Mouse (Mus musculus) neutrophil, adult 83 days (primary cell): ENCODE data around the gene Gm5640. TPM values are rescaled to one million over a fixed set of nuclear protein-coding genes. Genes with fewer than 3 reads are reported as not detected.

Source experiments
- total RNA-seq, 2 experiments: library from RNA; stranded (reverse); gene quantifications; one replicate each; pipeline ENCODE4 v1.2.4; 2023

Gene Gm5640
- total RNA-seq, result not detected

DNA sequence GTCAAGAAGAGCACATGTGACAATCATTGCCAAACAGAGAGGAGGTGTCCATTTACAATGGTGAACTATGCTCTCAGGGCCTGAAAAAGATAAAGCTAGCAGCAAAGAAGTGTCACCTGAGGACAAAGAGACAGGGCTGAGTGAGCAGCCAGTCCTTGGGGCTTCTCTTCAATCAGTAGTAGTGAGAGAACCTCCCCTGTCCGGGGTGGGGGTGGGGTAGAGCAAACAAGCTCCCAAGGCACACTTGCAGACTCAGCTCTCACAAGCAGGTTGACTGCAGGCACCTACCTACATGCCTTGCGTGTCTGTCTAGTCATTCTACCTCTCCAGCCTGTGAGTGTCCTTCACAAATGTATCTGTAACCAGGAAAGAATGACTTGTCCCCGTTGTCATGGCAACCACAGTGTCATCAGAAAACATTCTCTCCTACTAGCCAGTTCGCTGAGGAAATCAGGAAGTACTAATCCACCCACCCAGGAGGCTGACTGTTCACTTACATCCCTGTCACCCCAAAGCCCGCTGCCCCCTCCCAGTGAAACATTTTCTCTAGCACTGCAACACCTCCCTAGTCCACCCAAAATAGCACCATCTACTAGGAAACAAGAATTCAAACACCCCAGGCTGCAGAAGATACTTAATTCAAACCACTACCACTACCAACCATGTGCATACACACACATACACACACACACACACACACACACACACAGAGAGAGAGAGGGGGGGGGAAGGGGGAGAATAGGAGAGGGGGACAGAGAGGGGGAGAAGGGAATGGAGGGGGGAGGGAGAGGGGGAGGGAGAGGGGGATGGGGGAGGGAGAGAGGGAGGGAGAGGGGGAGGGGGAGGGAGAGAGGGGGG is at the start of gene Gm5640:
Gm5640 (minus strand) TSS at position 170 of the 858 bp plus-strand sequence.

DNA sequence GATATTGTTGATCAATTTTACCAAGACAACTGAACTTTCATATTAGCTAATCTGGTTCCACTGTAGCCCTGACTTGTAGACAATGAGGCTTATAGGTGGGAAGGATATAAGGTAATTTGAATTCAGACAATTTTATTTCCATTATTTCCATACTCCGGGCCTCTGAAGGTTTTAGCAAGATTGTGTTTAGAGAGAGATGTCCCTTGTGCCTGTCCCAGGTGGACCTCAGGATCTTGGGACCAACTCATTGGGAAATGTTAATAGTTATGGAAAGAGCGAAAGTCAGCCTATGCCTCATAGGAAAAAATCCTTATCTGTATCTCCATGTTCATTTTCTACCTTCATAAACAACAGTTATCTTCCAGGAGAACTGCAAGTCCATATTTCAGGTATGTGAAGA is 53.1 kb downstream of the Gm5640 start, which contains the start of gene Olfr1325:
Olfr1325 (plus strand) TSS at position 301 of the 400 bp plus-strand sequence.

Other genes starting within 250 kb of the Gm5640 start
- gene G6pdx, start 216.4 kb downstream of the Gm5640 start, total RNA-seq, result 100 to 1,000 TPM; 372 to 428 TPM
- not detected for gene Gm6880, start 164.2 kb downstream of the Gm5640 start, total RNA-seq
- gene Olfr1326-ps1, start 70.7 kb downstream of the Gm5640 start, total RNA-seq, result not detected
- not detected for gene Olfr1325, start 53.0 kb downstream of the Gm5640 start, total RNA-seq
- gene Gm6890, start 95.3 kb upstream of the Gm5640 start, total RNA-seq, result not detected
- gene Gm5936, start 191.6 kb upstream of the Gm5640 start, total RNA-seq, result not detected